Mouse (Mus musculus) ovary, postnatal 36 days (tissue): Measurements from ENCODE around the gene Hmces.
"Not testable (repeated sequence)": the region's sequence is repeated elsewhere in the genome, so short reads cannot be mapped to it uniquely, and the experiment has no call there.

Experiments used
- DNase-seq: peaks from one replicate; pipeline ENCODE4 v3.0.0; 2022; ENCODE audit warnings: low spot score, mixed read lengths

The Hmces gene

GRCm38 (mm10) chr6:87914326-87915102, 779 bp downstream of the Hmces start:
- DNase-seq = peak; percentile 55

GRCm38 (mm10) chr6:87915939-87916338, 2.2 kb downstream of the Hmces start:
- no peak for DNase-seq

- DNase-seq = no peak
Measured at GRCm38 (mm10) chr6:87921201-87921600, 7.5 kb downstream of the Hmces start.

- no peak for DNase-seq
Measured at GRCm38 (mm10) chr6:87923624-87924023, 9.9 kb downstream of the Hmces start.

- no peak for DNase-seq
Measured at GRCm38 (mm10) chr6:87935037-87935436, 21.3 kb downstream of the Hmces start.

- DNase-seq = peak; percentile 57
Measured at GRCm38 (mm10) chr6:87937178-87937788, 23.5 kb downstream of the Hmces start.

- no peak for DNase-seq
Measured at GRCm38 (mm10) chr6:87938941-87939340, 25.2 kb downstream of the Hmces start.

GRCm38 (mm10) chr6:87942179-87942578, 28.4 kb downstream of the Hmces start:
- no peak for DNase-seq

- not testable (repeated sequence) for DNase-seq
Measured at GRCm38 (mm10) chr6:87962457-87962856, 48.7 kb downstream of the Hmces start.

- DNase-seq = no peak
Measured at GRCm38 (mm10) chr6:87970041-87970440, 56.3 kb downstream of the Hmces start.

- DNase-seq = no peak
Measured at GRCm38 (mm10) chr6:87979728-87980127, 66.0 kb downstream of the Hmces start.

- DNase-seq = peak; percentile 89
Measured at GRCm38 (mm10) chr6:87980374-87981029, 66.8 kb downstream of the Hmces start.

- peak; percentile 47 for DNase-seq
Measured at GRCm38 (mm10) chr6:87981030-87981485, 67.3 kb downstream of the Hmces start.

GRCm38 (mm10) chr6:87981547-87982256, 68.0 kb downstream of the Hmces start, which contains the start of gene H1fx:
TSS of gene H1fx (minus strand) at chr6:87981637.
- peak; percentile 84 for DNase-seq

- no peak for DNase-seq
Measured at GRCm38 (mm10) chr6:87982506-87982905, 68.8 kb downstream of the Hmces start.
